Mouse (Mus musculus): ENCODE measurements around the gene Snd1.

Snd1 gene

GRCm38 (mm10) chr6:28685745-28686144, 210.8 kb downstream of the Snd1 start:
- in situ Hi-C loops (cut with MboI, MseI), result no loop called here

GRCm38 (mm10) chr6:28687776-28688175, 212.8 kb downstream of the Snd1 start:
- in situ Hi-C loops (cut with MboI, MseI), result no loop called here

DNA sequence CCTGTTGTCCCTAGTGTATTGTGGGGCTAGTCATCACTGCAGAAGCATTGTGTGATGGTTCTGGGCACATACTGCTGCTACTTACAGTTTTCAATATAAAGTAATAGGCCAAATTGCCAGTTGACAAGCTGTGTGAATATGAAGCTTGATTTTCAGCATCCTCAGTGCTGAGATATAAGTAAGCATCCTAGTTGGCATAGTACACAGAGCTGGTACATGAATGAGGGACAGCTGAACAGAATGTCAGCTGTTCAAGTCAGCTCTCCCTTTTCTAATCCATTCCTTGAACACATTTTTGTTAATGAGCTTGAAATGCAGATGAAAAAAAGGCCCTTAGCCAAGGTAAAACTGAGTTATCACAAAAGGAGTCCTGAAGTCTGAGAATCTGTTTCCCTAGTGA, 217.7 kb downstream of the Snd1 start:
- in situ Hi-C loops (cut with MboI, MseI), result no loop called here

DNA sequence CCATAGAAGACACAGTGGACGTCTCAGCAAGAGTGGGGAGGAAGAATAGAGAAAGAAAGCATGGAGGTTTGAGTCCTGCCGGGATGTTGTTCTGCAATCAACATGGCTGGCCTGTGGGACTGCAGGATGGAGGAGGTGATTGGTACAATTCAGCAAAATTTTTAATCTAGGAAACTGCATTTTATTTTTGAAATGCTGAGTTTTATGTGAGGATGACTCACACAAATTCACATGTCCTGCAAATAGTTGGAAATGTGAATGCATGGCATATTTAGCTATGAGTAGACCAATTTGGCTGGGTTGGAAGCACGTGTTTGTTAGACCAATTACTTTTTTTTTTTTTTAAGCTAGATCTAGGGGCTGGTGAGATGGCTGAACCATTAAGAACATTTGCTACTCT, 222.3 kb downstream of the Snd1 start:
- in situ Hi-C loops (cut with MboI, MseI), result no loop called here

DNA sequence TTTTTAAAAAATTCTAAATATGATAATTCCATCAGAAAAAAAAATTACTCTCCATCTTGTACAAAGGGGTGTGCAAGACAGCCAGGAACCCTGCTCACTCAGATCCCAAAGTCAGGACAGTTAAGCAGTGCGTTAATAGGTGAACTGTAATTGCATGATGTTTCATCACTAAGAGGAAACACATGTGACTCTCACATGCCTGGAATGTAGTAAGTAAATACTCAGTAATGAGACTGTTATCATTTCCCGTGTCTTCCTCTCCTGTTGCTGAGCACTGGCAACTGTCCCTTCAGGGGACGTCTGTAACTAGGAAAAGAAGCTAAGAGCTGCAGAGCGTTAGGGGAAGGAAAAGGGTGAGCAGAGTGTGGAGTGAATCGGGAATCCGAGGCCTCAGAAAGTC, 229.7 kb downstream of the Snd1 start:
- in situ Hi-C loops (cut with MboI, MseI), result no loop called here

- in situ Hi-C loops (cut with MboI, MseI), result no loop called here
Observed at GRCm38 (mm10) chr6:28705384-28706107, 230.6 kb downstream of the Snd1 start.

- in situ Hi-C loops (cut with MboI, MseI), result no loop called here
Observed at GRCm38 (mm10) chr6:28706108-28706975, 231.4 kb downstream of the Snd1 start.

- in situ Hi-C loops (cut with MboI, MseI), result no loop called here
Observed at GRCm38 (mm10) chr6:28706976-28707592, 232.1 kb downstream of the Snd1 start.

DNA sequence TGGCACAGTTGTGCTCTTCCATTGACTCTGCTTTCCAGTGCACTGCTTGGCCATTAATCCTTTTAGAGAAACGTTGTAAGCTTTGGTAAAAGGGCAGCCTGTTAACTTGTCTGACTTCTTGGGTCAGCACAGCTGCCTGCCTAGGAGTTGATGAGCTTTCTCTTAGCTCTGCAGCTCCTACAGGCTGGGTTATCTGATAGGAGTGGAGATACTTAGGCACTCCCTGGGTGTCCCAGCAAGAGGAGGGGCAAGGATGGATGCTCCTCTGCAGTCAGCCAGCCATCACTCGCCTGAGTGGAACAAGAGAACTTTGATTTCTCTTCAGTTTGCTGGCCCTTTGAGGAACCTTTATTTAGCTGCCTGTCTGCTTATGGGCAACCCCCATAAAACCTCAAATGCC, 235.1 kb downstream of the Snd1 start:
- in situ Hi-C loops (cut with MboI, MseI), result no loop called here

DNA sequence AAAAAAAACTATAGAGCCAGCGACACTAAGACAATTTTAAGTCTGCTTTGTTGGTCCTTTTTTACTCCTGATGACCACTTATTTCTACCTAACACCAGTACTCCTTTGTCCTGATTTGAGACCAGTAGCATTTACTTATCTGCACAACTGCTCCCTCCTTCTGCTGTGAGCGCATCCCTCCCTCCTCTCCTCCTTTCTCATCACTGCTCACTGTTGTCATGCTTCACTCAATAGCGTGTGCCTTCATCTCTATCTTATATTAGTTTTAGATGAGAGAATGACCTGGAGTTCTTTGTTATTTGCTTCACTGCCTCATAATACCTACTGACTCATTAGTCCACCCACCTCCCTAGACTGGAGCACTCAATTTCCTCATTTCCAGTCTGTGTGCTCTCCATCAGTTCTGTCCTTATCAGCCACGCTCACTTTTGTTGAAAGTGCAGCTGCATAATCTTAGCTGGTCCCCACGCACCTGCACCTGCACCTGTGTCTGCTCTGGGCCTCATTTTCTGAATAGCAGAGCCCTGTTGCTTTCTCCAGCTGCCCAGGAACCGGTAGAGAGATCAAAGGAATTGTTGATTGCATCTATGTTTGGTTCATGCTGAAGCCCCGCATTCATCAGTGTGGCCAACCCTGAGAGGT, 242.4 kb downstream of the Snd1 start:
- in situ Hi-C loops (cut with MboI, MseI), result no loop called here

- in situ Hi-C loops (cut with MboI, MseI), result no loop called here
Observed at GRCm38 (mm10) chr6:28717845-28718237, 242.9 kb downstream of the Snd1 start.

DNA sequence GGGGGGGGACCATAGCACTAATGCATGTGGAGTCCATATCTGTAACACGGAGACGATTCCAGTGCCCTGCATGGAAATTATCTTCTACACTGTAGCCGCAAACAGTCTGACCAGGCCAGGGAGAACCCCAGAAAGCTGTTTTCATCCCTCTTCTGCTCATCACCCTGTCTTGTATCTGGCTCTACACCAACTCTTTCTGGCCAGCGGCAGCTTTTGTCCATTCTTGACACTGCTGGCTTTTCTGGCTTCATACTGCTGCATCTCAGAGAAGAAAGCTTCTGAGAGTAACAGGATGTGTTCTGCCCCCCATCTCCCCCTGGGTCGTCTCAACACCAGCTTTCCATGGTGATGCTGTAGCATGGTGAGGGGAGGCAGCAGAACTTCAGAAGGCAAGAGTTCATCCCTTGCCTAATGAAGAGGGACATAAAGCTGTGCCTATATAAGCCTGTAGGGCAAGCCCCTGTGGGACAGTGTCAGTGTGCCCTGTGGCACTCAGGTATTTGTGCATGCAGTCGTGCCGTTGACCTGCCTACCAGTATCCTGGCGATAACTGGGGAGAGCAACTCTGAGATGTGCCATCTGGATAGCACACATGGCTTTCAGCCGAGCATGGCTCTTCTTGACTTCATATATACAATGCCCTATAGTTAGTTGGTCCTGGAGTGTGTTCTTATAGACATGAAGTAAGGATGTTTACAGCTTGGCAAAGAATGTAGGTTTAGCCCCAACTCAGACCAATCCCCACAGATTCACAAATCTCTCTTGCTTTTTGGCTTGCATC, 245.6 kb downstream of the Snd1 start:
- in situ Hi-C loops (cut with MboI, MseI), result no loop called here

DNA sequence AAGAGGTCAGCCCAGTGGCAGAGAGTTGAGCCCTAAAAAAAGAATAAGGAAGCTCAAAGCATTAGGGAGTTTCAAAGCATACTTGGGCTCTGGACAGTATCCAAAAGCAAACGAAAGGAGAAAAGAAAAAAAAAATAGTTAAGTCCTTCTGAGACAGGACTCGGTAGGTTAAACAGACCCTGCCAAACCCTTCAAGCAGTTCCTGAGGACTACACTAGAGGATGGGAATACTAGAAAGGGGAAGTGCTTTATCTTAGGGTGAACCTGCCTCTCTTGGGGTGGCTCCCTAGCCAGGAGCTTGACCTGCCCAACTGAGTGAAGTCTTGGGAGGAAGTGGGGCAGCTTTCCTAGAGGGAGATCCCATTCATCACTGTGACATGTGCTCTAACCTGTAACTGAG, 248.1 kb downstream of the Snd1 start:
- in situ Hi-C loops (cut with MboI, MseI), result no loop called here

DNA sequence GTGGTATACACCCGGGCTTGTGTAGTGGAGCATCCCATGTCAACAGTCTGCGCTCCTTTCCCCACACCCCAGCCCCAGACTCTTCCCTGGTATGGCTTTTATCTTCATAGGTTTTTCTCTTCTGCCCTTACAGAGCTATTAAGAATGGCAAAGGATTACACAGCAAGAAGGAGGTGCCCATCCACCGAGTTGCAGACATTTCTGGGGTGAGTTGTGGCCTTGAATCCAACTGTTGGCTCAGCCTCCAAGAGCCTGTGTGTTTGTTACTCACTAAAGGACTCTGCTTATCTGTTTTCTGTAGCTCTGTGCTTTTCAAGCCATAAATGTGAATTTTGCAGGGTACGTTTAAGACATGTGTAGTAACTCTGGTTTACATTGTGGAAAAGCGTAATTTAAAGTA, 249.8 kb downstream of the Snd1 start:
- in situ Hi-C loops (cut with MboI, MseI), result no loop called here

GRCm38 (mm10) chr6:28729236-28729635, 254.3 kb downstream of the Snd1 start:
- in situ Hi-C loops (cut with MboI, MseI), result no loop called here

- in situ Hi-C loops (cut with MboI, MseI), result no loop called here
Observed at GRCm38 (mm10) chr6:28729649-28730048, 254.7 kb downstream of the Snd1 start.

- in situ Hi-C loops (cut with MboI, MseI), result no loop called here
Observed at GRCm38 (mm10) chr6:28731246-28731645, 256.3 kb downstream of the Snd1 start.

DNA sequence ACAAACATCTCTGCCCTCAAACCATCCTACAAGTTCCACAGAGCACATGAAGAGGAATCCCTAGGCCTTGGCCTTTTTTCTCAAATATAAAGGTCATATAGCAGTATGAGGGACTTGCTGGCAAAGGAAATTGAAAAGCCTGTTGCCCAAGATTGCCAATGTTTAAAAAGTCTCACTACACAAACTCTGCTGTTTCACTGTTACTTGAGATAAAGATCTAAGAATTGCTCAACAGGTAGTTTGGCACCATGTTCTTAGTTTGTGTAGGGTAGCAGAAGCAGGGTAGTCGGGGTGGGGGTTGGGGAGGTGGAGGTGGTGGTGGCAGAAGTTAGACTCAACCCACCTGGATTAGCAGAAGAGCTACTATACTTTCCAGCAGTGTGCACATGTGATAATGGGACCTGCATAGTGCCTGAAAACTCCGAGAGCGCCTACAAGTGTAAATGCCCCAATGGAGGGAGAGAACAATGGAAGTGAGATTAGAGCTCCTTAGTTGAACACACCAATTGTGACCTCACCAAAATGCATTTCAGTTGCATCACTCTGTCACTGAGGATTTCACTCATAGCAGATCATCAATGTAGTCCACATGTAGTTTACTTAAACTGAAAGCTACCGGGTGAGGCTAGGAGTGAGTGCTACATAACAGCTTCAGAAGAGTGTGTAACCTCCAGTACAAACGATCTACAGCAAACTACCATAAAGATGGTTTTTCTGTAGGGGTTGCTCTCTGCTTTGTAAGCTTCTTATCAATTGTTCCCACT, 259.1 kb downstream of the Snd1 start:
- in situ Hi-C loops (cut with MboI, MseI), result no loop called here

DNA sequence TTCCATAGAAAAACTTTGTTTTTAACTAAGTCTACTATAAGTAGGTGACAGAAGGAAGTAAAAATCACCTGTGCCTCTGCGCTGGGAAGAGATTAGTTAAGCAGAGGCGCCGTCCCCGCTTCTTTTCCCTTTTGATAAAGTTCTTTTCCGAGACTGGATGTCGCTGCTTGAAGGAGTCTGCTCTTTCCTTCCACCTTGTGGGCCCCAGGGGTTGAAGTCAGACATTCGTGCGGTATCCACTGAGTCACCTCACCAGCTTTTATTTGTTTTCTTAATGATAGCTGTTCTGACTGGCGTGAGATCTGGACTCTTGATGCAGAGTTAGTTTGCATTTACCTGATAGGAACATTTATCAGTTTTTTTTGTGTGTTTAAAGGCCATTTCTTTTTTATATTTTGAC, 260.2 kb downstream of the Snd1 start:
- in situ Hi-C loops (cut with MboI, MseI), result no loop called here

GRCm38 (mm10) chr6:28736665-28737064, 261.7 kb downstream of the Snd1 start:
- in situ Hi-C loops (cut with MboI, MseI), result no loop called here

DNA sequence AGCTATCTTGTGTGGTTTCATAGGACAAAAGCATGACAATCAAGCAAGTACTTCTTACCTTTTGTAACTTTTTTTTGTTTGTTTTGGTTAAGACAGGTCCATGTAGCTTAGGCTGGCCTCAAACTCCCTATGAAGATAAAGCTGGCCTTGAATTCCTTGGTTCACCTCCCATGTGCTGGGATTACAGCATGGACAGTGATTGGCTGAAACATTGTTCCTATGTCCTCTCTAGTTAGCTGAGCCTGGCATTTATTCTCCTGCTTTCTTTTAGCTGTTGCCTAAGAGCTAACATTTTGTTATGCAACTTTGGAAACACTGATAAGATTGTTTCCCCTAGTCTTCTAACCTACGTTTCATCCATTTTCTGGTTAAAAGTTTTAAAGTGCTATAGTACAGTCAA, 262.7 kb downstream of the Snd1 start:
- in situ Hi-C loops (cut with MboI, MseI), result no loop called here
